Mouse (Mus musculus): Measurements from ENCODE around the gene Tulp2. TPM values are rescaled to one million over a fixed set of nuclear protein-coding genes. Genes with fewer than 3 reads are reported as not detected.
A peak's percentile ranks its signal among the peaks of the same experiment; 100 is the strongest.
"Not testable (repeated sequence)": the region's sequence is repeated elsewhere in the genome, so short reads cannot be mapped to it uniquely, and the experiment has no call there.

Tulp2 gene
- polyA plus RNA-seq, 1 experiment from 2014 or later, result 0.21 TPM

DNA sequence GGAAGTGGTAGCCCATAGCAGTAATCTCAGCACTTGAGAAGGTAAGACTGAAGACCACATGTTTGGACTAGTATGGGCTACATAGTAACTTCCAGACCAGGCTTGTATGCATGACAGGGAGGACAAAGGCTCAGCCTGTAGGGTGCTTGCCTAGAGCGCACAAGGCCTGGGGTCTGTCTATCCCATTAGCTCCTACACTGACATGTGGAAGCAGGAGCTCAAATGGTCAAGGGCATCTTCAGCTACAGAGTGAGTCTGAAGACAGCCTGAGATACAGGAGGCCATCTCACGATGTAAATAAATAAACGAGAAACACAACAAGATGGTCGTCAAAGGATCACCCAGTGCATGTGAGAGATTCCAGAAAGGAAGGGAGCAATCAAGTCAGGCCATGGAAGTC lies 19.4 kb upstream of the Tulp2 start:
- peaks cover 66% of the 10 kb centered on the region for H3K36me3 ChIP-seq
- no peak overlapping the region for H3K27ac ChIP-seq (replicated peaks)
- 90% methylated on average over 4 of the region's 4 CpGs for WGBS
- no peaks in the 10 kb centered on the region for H3K9me3 ChIP-seq (replicated peaks)
- no peaks in the 10 kb centered on the region for H3K27me3 ChIP-seq (ENCODE audit: low read depth, poor library complexity, severe bottlenecking)
- DNase-seq (ENCODE audit: low spot score), result no peak
- peaks cover 58% of the 10 kb centered on the region for H3K4me1 ChIP-seq
- H3K4me3 ChIP-seq, result no peak overlapping the region

DNA sequence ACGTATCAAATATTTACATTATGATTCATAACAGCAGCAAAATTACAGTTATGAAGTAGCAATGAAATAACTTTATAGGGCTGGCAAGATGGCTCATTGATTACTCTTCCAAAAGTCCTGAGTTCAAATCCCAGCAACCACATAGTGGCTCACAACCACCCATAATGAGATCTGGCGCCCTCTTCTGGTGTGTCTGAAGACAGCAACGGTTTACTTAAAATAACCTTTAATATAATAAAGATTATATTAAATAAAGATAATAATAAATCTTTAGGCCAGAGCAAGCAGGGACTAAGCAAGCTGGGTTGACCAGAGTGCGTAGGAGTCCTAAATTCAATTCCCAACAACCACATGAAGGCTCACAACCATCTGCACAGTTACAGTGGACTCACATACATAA lies 18.8 kb upstream of the Tulp2 start:
- peaks cover 56% of the 10 kb centered on the region for H3K4me1 ChIP-seq
- not testable (repeated sequence) for H3K4me3 ChIP-seq; DNase-seq (ENCODE audit: low spot score)

DNA sequence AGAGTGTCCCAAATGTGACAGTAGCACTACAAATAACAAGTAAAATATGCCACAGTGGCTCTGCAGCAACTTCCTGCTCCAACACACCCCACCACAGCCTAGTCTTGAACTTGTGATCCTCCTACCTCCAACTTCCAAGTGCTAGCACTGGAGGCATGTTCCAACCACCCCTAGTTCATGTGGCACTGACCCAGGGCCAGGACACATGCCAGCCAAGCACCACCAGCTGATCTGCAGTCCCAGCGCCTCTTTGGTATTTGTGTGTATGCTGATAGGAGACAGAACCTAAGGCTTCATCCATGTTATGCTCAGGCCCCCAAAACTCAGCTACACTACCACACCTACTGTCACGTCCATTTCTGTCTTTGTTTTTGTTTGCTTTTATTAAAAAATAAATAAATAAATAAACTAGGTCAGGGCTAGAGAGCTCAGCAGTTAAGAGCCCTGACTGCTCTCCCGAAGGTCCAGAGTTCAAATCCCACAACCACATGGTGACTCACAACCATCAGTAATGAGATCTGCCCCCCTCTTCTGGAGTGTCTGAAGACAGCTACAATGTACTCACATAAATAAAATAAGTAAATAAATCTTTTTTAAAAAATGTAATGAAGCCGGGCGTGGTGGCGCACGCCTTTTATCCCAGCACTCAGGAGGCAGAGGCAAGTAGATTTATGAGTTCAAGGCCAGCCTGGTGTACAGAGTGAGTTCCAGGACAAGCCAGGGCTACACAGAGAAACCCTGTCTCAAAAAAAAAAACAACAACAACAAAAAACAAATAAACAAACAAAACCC lies 17.5 kb upstream of the Tulp2 start:
- Histone ChIP-seq H3K9me3 (replicated peaks) (no peaks in the 10 kb centered on the region), H3K27me3 (ENCODE audit: low read depth, poor library complexity, severe bottlenecking) (no peaks in the 10 kb centered on the region), H3K27ac (replicated peaks) (no peak overlapping the region), H3K36me3 (peaks cover 51% of the 10 kb centered on the region), H3K4me1 (peaks cover 47% of the 10 kb centered on the region), H3K4me3 (no peak overlapping the region)
- WGBS, result 97% methylated on average over 7 of the region's 7 CpGs
- DNase-seq (ENCODE audit: low spot score), result no peak

More for the DNA sequence above, 18.8 kb upstream of the Tulp2 start:
- whole genome bisulfite sequencing, result 78% methylated on average over 4 of the region's 4 CpGs
- H3K27ac ChIP-seq (replicated peaks); H3K9me3 ChIP-seq (replicated peaks); H3K27me3 ChIP-seq (ENCODE audit: low read depth, poor library complexity, severe bottlenecking): not testable (repeated sequence)
- peaks cover 60% of the 10 kb centered on the region for H3K36me3 ChIP-seq

DNA sequence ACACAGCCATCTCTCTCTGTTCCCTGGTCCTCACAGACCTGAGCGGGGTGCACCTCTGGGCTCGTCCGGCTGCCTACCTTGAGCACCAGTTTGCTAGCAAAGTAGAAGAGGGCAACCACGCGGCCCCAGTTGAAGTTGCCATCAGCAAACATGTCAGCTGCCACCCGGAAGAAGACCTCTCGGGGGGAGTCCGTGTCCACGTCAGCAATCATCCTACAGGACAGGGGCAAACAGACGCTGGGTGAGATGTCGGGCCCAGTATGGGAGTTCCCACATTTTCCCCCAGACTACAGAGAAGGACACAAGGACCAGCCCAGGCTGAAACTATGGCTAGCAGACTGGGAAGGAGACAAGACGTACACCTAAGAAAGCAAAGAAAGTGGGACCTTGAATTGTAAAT lies 16.6 kb upstream of the Tulp2 start:
- no peak overlapping the region for H3K27ac ChIP-seq (replicated peaks)
- peaks cover 51% of the 10 kb centered on the region for H3K36me3 ChIP-seq
- peak overlapping the region; percentile 90 for H3K4me3 ChIP-seq

DNA sequence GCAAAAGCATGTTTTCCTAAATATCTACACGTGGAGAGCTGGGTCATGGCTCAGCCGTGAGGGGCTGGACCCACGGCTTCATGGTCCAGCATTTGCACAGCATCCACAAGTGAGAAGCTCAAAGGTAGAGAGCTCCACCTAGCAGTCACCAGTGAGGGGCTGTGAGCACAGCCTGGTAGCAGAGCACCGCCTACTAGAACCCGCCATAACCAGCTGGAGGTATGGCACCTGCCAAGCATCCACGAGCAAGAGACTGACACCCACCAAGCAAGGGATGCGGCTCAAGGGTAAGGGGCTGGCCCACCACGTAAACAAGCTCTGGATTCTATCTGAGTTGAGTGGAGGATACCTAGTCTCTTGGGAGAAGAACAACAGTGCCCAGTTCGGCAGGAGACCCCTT lies 16.1 kb upstream of the Tulp2 start:
- peaks cover 51% of the 10 kb centered on the region for H3K36me3 ChIP-seq
- peak overlapping the region; percentile 90 for H3K4me3 ChIP-seq
- DNase-seq (ENCODE audit: low spot score), result no peak
- peak overlapping the region; percentile 94 for H3K27ac ChIP-seq (replicated peaks)
- H3K4me1 ChIP-seq, result peaks cover 39% of the 10 kb centered on the region
- H3K9me3 ChIP-seq (replicated peaks), result no peaks in the 10 kb centered on the region
- no peaks in the 10 kb centered on the region for H3K27me3 ChIP-seq (ENCODE audit: low read depth, poor library complexity, severe bottlenecking)
- 87% methylated on average over 9 of the region's 9 CpGs for WGBS

More for the DNA sequence above, 16.6 kb upstream of the Tulp2 start:
- H3K4me1 ChIP-seq, result peaks cover 44% of the 10 kb centered on the region
- H3K9me3 ChIP-seq (replicated peaks), result no peaks in the 10 kb centered on the region
- WGBS, result 96% methylated on average over 12 of the region's 12 CpGs
- no peaks in the 10 kb centered on the region for H3K27me3 ChIP-seq (ENCODE audit: low read depth, poor library complexity, severe bottlenecking)
- DNase-seq (ENCODE audit: low spot score), result no peak

DNA sequence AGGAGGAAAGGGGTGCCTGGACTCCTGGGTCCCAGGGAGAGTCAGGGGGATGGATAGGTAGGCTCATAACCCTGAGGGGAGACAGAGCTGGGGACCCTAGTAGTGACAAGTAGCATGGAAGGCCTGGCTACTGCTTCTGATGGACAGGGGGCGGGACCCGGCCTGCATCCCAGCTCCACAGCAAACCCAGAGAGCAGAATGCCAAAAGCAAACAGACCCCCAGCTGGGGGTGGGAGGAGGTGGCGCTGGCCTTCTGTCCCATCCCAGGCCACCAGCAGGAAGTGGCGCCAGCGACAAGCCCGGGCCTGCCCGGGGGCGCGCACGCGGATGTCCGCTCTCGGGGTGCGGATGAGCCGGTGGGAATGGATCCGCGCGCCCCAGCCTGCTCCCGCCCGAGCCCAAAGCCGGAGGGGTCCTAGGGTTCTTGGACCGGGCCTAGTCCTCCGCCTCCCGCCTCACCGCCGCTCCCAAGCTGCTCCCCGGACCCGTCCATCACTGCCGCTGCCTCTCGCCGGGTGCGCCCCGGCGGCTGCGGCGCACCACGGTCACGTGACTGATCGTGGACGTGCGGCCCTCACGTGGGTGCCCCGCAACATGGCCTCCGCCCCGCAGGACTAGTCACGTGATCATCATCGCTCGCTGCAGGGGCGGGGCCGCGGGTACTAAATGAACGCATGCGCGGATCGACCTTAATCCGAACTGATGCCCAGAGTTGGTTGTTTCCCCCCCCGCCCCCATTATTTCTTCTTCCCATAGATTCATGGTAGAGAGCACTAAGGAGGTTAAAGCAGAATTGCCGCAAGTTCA lies 15.2 kb upstream of the Tulp2 start, which contains the start of gene Bax:
TSS of gene Bax (minus strand) at position 616 of the 807 bp plus-strand sequence.
- H3K36me3 ChIP-seq, result peaks cover 42% of the 10 kb centered on the region
- WGBS, result under 1% methylated on average over 58 of the region's 58 CpGs
- peak within 1 kb of the TSS; percentile 90 for H3K4me3 ChIP-seq
- H3K9me3 ChIP-seq (replicated peaks), result no peaks in the 10 kb centered on the region
- DNase-seq (ENCODE audit: low spot score), result peak; percentile 96
- H3K27me3 ChIP-seq (ENCODE audit: low read depth, poor library complexity, severe bottlenecking), result no peaks in the 10 kb centered on the region
- H3K27ac ChIP-seq (replicated peaks), result peak within 1 kb of the TSS; percentile 94
- H3K4me1 ChIP-seq, result peaks cover 34% of the 10 kb centered on the region

DNA sequence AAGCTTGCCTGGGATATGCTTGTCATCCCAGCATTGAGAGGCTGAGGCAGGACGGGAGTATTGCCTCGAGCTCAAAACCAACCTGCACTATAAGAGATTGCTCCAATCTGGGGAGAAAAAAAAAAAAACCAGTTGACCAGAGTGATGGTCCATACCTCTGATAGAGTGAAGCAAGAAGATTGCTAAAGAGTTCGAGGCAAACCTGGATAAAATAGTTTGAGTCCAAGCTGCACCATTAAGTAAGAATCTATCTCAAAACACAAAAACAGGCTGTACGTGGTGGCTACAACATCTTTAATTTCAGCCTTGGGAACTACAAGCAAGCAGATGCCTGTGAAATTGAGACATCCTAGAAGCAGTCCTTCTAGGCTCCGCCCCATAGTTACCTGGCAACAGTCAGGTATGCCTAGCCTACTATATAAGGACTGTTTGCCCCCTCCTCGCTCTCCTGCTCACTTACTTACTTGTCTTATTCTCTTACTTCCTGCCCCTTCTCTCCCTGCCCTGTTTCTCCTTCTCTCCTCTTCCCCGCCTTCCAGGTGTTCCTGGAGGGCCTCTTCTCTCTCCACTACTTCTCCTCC lies 14.5 kb upstream of the Tulp2 start:
- peak overlapping the region; percentile 90 for H3K4me3 ChIP-seq
- 32% methylated on average over 7 of the region's 7 CpGs for WGBS
- no peak for DNase-seq (ENCODE audit: low spot score)
- peaks cover 35% of the 10 kb centered on the region for H3K36me3 ChIP-seq
- H3K27ac ChIP-seq (replicated peaks), result peak overlapping the region; percentile 94
- no peaks in the 10 kb centered on the region for H3K9me3 ChIP-seq (replicated peaks)
- H3K27me3 ChIP-seq (ENCODE audit: low read depth, poor library complexity, severe bottlenecking), result no peaks in the 10 kb centered on the region
- peaks cover 30% of the 10 kb centered on the region for H3K4me1 ChIP-seq

DNA sequence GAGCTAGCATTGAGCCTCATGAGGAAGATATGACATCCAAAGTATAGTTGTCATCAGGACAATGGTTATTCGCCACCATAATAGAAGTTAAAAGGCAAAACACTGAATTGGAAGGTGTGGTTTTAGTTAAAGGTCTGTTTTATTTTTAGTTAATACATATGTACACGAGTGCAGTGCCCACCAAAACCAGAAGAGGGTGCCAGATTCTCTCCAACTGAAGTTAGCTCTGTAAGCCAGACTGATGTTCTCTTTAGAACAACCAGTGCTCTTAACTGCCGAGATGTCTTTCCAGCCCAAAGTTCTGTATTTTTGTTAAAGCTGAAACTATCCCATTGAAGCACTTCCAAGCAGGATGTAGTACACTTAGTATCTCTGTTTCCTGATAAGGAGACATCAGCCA lies 10.8 kb upstream of the Tulp2 start:
- Histone ChIP-seq H3K27ac (replicated peaks) (no peak overlapping the region), H3K36me3 (peaks cover 3% of the 10 kb centered on the region; the same call in 1 of the 2 replicates), H3K27me3 (ENCODE audit: low read depth, poor library complexity, severe bottlenecking) (no peaks in the 10 kb centered on the region), H3K4me1 (peaks cover 19% of the 10 kb centered on the region), H3K9me3 (replicated peaks) (no peaks in the 10 kb centered on the region), H3K4me3 (no peak overlapping the region)
- WGBS, result 15% methylated on average over 3 of the region's 3 CpGs
- DNase-seq (ENCODE audit: low spot score), result peak; percentile 62

DNA sequence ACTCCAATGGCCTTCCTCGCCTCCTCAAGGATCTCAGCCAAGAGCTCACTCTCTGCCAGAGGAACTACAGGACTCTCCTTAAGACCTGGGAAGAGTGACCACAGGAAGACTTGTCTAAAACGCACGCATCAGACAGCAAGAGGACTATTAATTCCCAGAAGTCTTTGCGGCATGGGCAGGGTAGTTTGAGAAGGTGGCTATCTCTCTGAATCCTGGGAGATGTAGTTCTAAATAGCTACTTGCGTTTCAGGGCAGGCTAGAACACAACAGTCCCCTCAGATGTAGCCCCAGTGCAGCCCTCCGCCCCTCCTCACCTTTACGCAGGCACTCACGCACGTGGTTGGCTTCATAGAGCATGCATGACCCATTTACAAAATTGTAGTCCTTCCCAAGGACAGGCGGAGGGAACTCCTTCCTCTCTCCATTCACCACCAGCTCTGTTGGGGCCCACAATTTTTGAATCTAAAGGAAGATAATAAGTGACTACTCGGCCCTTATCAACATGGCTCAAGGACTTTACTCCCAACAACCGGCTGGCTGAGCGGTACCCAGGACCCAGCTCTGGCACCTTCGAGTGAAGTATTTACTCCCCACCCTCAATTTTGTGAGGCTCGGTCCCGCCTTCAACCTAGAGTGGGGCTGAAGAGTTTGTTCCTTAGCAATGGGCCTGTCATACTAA lies 6.2 kb upstream of the Tulp2 start:
- H3K27ac ChIP-seq (replicated peaks), result no peak overlapping the region
- H3K4me1 ChIP-seq, result 0 out of 2 replicates have a peak, but pooled peaks cover 5% of the 10 kb centered on the region
- 0 out of 2 replicates have a peak overlapping the region, but pooled peaks have one; percentile 14 for H3K4me3 ChIP-seq
- no peaks in the 10 kb centered on the region for H3K9me3 ChIP-seq (replicated peaks)
- H3K36me3 ChIP-seq, result peaks cover 10% of the 10 kb centered on the region
- no peak for DNase-seq (ENCODE audit: low spot score)
- no peaks in the 10 kb centered on the region for H3K27me3 ChIP-seq (ENCODE audit: low read depth, poor library complexity, severe bottlenecking)
- 74% methylated on average over 16 of the region's 16 CpGs for WGBS

DNA sequence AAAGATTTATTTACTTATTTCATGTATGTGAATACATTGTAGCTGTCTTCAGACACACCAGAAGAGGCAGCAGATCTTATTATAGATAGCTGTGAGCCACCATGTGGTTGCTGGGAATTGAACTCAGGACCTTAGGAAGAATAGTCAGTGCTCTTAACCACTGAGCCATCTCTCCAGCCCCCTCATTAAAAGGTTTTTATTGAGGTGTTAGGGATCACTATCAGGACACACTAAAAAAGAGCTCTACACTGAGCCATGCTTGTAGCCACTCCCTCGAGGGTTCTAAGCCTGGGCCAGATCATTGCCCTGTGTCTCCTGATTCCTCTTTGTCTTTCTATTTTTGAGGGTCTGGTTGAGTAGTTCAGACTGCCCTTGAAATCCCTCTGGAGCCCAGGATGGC lies 5.2 kb upstream of the Tulp2 start:
- 64% methylated on average over 1 of the region's 1 CpGs for WGBS
- no peak for DNase-seq (ENCODE audit: low spot score)

DNA sequence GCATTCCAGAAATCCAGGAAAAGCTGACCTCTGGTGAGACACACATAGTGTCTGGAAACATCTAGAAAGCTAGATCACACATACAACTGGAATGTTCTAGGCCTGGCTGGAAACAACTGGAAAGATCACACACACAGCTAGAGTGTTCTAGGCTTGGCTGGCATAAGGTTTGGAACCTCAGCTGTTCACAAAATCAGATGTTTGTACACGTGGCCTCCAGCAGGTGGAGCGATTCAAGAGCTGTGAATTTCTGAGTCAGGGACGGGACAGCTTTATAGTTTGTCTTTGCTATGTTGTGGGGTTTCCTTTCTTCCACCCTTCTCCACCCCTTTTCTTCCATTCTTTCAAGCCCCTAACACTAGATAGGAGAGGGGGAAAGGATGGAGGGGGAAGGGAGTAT lies 4.7 kb upstream of the Tulp2 start:
- WGBS, result 33% methylated on average over 3 of the region's 3 CpGs
- Histone ChIP-seq H3K27ac (replicated peaks) (no peak overlapping the region), H3K36me3 (peaks cover 10% of the 10 kb centered on the region), H3K4me3 (no peak overlapping the region), H3K4me1 (no peaks in the 10 kb centered on the region), H3K27me3 (ENCODE audit: low read depth, poor library complexity, severe bottlenecking) (no peaks in the 10 kb centered on the region), H3K9me3 (replicated peaks) (no peaks in the 10 kb centered on the region)
- DNase-seq (ENCODE audit: low spot score), result peak; percentile 51

More for the DNA sequence above, 5.2 kb upstream of the Tulp2 start:
- H3K9me3 ChIP-seq (replicated peaks), result no peaks in the 10 kb centered on the region
- H3K4me1 ChIP-seq, result 0 out of 2 replicates have a peak, but pooled peaks cover 2% of the 10 kb centered on the region
- H3K4me3 ChIP-seq, result no peak overlapping the region
- no peaks in the 10 kb centered on the region for H3K27me3 ChIP-seq (ENCODE audit: low read depth, poor library complexity, severe bottlenecking)
- peaks cover 10% of the 10 kb centered on the region for H3K36me3 ChIP-seq
- H3K27ac ChIP-seq (replicated peaks), result no peak overlapping the region

DNA sequence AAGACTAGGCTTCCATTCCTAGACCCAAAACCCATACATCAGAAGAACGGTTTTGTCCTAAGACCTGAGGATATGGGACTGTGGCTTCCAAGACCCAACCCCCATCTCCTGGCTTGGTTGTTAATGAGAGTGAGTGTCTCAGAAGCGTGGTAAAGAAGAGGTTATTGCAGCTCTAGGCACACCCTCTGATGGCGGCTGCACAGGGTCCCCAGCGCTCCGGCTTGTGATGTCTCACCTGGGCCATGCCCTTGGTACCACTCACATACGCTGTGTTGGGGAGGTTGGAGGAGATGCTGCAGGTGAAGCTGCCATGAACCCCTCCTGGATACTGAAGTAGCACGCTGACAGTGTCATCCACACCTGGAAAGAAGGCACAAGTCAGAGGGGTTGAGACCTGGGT lies 2.9 kb upstream of the Tulp2 start:
- Histone ChIP-seq H3K27ac (replicated peaks) (no peak overlapping the region), H3K9me3 (replicated peaks) (no peaks in the 10 kb centered on the region), H3K27me3 (ENCODE audit: low read depth, poor library complexity, severe bottlenecking) (no peaks in the 10 kb centered on the region), H3K36me3 (peaks cover 10% of the 10 kb centered on the region), H3K4me3 (no peak overlapping the region), H3K4me1 (no peaks in the 10 kb centered on the region)
- 96% methylated on average over 7 of the region's 7 CpGs for WGBS
- no peak for DNase-seq (ENCODE audit: low spot score)
